Mouse (Mus musculus) fibroblast of lung, adult 2 months (primary cell): ENCODE data around the gene Trp53tg5.

ENCODE experiments used
- DNase-seq: peaks from one replicate; pipeline ENCODE4 v3.0.0-alpha.2; 2011; ENCODE audit warnings: low read depth

Trp53tg5 gene

DNA sequence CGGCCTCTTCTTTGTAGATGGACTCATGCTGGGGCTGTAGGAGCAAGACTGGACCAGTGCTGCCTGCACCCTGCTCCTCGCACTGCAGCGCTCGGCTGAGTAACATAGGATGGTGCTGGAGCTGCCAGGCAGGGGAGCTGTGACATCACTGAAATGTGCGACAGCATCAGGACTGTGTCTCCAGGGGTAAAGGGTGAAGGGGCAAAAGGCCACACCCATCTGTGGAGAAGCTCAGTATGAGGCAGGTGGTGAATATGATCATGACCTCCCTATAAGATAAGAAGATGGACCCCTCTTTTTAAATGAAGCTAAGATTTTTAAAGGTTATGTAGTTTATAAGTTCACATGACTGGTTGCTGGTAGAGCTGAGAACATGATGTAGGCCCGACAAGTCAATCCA is at the start of gene Trp53tg5:
Gene Trp53tg5, minus strand, starts transcription at position 101 of the 400 bp plus-strand sequence.
- DNase-seq = no peak

DNA sequence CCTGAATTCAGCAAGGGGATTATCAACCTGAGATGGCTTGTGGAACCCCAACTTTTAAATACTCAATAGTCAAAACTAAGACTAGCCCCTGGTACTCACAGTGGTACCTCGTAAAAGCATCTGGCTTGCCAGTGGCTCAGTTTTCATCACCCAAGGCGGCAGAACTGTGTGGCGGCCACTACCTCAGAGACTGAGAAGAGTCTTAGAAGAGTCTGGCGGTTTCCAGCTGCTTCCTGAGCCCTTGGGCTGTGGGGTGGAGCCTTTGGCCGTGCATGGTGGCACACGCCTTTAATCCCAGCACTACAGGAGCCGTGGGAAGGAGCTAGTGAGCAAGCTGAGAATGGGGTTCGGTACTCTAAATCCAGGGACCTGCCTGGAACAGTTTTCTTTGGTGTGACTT is 48.8 kb upstream of the Trp53tg5 start:
- no peak for DNase-seq

DNA sequence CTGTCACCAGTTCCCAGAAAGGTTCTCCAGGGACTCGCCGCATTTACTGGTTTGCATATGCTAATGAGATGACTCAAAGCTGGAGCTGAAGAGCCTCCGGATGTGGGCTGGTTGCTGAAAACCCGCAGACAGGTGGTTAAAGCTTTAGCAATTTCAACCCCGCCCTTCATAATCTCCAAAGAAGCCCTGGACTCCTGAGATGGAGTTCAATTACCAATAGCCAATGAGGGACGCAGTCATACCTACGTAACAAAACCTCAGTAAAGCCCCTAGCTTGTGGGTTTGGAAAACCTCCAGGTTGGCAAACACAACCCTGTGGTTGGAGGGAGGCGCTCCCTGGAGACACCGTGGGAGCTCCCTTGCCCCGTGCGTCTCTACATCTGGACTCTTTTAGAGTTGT is 48.3 kb upstream of the Trp53tg5 start:
- DNase-seq = peak; percentile 83

DNA sequence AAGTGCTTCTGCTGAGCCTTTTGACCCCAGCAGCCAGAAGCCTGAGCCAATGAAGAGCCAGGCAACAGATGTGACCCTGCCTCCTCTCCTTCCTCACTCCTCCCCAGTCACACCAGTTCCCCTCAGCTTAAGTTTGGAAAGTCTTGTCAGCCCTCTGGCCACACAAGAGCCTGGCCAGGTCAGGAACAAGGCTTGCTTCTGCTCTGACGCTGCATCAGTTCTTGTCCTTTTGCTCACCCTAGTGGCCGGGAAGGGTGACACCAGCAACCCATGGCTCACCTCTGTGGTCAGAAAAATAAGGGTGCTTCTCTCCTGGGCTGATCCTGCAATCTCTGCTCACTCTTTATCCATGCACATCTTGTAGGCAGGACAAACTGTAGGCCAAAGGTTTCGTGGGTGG is 47.3 kb upstream of the Trp53tg5 start:
- DNase-seq = no peak

DNA sequence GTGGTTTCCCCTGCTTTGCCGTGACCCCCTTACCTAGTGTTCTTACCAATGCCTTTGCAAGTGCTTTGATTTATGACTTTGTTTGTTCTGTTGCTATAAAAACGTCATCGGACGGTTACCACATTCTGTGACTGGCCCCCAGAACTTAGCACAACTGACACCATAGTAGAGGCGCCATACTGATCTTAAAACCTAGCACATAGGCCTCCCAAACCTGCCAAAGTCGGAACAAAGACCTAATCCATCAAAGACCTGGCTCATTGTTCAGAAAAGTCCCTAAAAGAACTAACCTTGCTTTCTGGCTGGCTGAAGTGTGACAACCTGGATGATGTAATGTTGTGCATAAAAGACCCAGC is 45.6 kb upstream of the Trp53tg5 start:
- no peak for DNase-seq

DNA sequence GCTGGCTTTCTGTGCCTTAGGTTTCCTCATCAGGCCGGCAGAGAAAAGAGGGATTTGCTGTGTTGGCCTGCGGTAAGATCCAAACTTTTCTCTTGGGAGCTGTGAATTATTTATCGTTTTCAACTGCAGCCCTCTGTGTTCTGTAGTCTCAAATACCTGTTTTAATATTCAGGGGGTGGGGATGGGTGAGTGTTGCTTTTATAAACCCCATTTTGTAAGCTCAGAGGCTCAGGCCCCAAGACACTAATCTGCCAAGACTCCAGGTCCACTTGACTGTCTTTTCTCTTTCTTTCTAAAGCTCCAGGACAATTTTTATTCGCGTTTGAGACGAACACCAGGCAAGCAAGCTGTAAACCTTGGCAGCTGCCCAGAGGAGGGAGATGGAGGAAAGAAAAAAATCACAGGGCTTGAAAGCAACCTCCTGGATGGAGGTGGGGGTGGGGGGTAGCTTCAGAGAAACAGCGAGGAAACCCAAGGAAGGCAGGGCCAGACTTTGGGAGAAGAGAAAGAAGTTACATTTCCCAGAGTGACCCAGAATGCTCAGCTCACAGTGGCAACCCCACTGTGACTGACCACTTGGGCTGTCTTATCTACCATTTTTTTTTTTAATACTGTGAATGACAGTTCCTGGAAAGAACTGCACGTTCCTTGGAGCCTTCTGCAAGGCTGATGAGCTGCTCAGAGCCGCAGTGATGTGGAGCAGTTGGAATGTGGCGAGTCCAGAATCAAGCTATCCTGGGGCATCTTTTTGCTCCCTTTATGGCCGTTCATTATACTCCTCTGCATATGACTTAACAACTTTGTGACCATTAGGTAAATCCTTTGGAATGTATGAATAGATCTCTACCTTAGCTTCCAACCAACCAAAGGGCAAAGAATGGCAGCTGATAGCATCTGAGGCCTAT is 45.0 kb upstream of the Trp53tg5 start:
- no peak for DNase-seq

DNA sequence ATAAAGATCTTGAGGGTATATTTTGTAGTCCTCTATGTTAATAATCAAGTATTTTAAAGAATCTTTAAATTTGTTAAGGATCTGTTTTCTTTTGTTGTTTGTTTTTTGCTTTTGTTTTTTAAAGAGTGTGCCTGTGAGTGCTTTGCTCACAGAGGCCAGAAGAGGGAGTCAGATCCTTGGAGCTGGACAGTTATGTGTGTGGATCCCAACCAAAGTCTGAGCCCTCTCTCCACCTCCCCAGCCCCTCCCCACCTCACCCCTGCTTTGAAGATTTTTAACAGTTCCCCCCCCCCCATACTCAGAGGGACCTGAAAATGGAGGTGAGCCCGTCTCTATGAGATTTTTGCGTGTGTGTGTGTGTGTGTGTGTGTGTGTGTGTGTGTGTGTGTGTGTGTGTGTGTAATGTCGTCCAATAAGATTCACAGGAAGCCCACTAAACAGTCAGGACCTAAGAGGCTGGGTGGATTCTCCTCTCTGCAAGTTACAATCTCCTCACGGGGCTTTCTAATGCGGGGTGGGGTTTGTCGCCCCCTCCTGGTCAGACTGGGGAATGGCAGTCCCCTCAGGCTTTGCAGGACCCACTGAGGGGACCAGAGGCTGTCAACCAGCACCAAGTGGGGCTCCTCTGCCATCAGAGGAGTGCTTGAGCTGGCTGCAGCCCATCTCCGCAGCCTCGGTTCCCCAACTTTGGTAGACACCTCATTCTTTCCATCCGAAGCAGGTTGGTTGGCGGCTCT is 44.1 kb upstream of the Trp53tg5 start:
- DNase-seq = no peak

DNA sequence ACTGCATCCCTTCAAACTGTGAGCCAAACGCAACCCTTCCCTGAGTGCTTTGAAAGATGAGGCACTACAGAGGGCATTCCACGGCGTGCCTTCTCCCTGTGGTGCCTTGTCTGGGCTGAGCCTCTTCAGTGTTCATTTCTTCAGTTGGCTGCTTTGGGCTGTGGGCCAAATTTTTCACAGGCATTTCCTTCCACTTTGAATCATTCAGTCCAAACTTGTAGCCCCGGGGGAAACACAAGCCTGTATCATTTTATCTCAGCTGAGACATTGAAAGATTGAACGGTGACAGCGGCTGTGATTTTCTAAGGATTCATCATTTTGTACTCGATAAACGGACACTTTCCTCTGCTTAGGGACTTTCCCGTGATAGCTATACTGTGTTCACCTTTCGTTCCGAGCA is 43.1 kb upstream of the Trp53tg5 start:
- DNase-seq = no peak

DNA sequence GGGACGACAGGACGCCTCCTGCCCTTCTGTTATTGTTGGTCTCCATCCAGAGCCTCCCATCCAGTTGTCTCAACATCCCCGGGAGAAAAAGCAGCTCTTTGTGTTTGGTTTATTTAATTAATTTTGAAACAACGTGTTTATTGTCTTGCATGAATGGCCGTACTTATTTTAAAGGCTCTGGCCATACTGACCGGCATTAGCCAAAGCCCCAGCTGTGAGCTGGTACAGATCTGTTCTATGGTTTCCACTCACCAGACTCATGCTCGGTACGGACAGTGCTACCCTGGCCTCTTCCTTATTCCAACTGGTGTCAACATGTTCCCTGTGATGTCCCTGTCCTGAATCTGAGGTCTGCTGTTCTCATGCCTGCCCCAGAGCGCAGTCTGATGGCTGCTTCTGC is 42.4 kb upstream of the Trp53tg5 start:
- DNase-seq = no peak

DNA sequence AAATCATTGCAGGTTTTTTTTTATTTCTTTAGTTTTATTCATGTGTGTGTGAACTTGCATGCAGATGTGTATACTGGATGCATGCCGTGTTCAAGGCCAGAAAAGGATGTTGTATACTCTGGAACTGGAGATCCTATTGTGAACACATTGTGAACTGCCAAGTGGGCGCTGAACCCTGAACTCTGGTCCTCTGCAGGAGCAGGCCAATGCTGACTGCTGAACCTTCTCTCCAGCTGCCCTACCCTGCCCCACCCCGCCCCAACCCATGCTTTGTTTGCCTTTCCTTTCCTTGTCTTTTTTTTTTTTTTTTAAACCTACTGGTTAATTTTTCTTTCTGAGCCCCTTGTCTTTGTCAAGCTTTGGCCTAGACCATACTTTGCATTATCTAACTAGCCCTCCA is 41.4 kb upstream of the Trp53tg5 start:
- DNase-seq = no peak

DNA sequence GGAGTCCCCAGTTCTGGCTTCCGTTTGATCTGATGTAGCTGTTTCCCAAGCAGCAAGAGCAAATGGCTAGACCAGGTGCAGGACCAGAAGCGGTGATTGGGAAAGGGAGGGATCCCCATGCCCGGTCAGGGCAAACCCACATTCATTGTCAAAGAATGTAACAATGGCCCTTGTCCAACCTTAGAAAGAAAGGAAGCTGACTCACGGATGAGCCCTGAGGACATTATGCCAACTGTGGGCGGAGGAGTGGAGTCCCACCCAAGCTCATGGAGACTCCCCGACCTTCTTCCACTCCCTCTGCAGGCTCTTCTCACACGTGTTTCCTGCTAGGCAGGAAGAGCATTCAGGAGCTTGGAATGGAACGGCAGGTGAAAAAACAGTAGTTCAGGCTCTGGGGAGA is 39.9 kb upstream of the Trp53tg5 start:
- DNase-seq = peak; percentile 60

DNA sequence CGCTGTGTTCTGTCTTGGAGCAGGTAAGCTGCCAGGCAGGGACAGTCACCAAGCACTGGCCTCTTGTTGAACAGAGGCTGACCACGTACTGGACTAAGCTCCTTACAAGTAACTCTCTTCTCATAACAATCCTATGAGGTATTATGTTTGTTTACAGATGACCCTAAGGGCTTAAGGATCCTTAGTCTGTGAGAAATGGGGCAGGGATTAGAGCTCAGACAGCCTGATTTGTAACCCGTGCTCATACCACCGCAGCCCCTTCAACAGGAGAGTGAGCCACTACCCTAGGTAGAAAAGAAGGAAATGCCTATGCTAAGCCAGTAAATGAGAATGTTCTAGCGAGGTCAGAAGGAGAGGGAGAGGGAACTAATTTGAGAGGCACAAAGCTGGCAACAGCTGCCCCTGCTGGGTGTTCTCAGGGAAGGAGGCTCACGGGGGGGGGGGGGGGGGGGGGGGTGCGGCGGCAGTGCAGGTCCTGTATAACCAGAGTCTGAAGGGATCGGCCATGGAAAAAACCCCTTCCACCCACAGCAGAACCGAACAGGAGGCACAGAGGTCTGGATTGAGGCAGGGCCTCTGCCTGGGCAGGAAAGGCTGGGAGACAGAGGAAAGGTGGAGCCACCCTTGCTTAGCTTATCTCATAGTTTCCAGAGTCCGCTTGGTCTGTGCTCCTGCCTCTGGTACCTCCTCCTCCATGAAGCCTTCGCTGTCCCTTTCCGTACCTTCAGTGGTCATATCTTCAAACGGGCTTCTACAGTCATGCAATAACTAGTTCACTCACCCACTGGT is 38.8 kb upstream of the Trp53tg5 start:
- no peak for DNase-seq

DNA sequence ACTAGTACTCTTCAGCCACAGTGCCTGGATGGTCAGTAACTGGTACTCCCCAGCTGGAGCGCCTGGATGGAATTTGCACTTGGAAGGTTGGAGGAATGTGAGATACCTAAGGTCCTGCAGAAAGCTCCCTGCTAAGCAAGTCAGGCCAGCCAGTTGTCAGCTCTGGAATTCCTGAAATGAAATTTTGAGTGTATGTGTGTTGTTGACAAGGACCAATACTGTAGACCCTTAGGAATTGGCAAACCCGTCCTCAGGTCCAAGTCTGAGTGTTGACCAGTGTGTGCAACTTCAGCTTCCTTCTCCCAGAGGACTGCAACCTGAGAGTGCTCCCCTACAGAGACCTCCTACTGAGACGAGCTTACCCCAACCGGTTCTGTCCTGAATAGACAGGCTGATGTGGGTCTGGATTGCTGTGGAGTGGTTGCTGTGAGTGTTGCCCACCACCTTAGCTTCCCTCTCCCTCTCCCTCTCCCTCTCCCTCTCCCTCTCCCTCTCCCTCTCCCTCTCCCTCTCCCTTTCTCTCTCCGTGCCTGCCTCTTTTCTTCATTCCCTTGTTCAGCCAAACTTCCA is 37.2 kb upstream of the Trp53tg5 start:
- DNase-seq = no peak

DNA sequence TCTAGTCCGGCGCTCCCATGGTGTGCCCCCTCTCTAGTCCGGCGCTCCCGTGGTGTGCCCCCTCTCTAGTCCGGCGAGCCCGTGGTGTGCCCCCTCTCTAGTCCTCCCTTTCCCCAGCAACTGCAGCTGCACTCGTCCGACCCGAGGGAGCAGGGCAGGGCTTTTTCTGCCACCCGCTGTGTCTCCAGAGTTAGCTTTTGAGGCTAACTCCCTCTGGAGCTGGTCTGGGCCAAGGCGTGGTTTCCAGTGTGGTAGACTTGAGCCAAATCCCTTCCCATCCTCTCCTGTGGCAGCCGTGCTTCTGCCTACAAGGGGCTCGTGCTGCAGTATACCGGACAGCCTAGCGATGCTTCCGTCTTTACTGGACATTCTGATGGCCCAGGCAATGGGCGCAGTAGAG is 34.3 kb upstream of the Trp53tg5 start:
- no peak for DNase-seq

DNA sequence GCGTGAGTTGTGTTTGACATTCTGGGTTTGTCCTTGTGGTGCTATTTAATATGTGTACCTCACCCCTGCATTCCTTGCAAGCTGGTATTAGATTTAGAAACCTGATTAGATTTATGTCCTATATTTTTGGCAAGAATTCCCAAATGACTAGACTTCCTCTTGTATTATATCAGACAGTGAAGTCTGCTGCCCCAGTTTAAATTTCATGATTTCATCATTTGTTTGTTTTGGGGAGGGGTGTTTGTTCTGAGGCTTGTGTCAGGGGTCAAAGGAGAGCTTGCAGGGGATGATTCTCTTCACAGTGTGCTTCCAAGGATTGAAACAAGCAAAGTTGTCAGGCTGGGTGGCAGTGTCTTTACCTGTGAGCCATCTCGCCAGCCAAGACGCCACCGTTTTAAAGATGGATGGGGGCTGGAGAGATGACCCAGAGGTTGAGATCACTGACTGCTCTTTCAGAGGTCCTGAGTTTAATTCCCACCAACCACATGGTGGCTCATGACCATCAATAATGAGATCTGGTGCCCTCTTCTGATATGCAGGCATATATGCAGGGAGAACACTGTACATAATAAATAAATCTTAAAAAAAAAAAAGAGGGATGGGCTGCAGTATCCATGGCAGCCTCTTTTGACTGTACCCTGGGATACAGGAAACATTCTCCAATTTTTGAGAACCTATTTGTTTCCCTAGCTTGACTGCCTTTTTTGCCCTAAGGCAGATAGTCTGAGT is 32.3 kb upstream of the Trp53tg5 start:
- no peak for DNase-seq

DNA sequence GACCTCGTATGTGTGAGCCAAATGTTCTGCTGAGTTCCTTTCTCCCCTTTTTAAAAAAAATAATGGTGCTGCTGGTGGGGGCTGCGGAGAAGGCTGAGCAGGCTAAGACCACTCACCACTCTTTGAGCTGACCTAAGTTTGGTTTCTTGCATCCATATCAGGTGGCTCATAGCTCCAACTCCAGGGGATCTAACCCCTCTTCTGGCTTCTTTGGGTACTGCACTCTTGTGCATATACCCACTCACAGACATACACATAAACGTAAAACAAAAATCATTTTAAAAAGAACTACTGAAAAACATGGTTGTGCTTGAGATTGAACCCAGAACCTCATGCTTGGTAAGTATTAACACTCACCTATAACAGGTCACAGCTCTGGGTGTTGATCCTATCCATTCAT is 31.4 kb upstream of the Trp53tg5 start:
- DNase-seq = no peak

DNA sequence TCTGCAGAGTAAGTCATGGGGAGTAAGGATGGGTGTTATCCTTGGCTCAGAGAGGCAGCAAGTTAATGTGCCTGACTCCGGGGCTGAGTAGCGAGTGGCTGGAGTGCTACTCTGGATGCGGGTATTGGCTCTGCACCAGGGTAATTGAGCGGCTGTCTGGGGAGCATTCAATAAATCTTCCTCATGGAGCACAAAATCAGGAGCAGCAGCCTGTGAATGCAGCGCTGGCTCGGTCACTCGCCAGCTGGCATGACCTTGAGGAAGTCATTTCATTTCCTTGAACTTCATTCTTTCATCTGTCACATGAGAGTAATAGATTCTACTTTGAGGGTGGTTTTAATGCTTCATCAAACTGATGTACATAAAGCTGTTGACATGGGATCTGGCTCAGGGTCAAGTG is 27.0 kb upstream of the Trp53tg5 start:
- no peak for DNase-seq

DNA sequence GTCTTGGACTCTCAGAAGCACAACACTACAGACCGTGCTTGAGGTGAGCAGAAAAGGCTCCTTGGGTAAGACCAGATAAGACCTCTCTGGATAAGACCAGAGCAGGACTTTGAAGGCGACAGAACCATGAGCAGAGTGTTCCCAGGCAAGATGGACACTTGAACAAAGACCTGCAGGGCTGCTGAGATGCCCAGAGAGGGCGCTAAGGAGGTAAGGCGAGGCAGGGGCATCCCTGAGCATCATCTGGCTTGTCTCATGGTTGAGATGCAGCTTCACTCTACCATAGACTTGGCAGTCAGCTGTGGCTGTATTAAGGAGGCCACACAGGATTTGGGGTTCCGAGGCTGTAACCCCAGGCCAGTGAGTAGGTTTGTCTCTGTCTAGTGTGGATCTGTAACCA is 25.8 kb upstream of the Trp53tg5 start:
- no peak for DNase-seq

DNA sequence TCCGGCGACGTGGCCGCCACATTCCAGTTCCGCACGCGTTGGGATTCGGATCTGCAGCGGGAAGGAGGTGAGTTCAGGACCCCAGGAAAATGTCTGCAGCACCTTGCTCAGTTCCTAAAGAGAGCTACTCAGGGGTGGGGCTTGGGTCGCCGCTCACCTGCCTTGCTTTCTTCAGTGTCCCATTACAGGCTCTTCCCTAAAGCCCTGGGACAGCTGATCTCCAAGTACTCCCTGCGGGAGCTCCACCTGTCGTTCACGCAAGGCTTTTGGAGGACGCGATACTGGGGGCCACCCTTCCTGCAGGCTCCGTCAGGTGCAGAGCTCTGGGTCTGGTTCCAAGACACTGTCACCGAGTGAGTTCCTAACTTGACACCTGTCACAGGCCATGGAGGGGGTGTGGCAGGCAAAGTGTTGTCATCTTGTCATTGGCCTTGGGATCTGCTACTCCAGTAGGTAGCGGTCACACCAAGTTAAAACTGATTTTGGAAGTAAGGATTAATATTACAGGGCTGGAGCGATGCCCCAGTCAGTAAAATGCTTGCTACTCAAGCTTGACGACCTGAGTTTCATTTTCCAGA is 24.3 kb upstream of the Trp53tg5 start:
- no peak for DNase-seq

DNA sequence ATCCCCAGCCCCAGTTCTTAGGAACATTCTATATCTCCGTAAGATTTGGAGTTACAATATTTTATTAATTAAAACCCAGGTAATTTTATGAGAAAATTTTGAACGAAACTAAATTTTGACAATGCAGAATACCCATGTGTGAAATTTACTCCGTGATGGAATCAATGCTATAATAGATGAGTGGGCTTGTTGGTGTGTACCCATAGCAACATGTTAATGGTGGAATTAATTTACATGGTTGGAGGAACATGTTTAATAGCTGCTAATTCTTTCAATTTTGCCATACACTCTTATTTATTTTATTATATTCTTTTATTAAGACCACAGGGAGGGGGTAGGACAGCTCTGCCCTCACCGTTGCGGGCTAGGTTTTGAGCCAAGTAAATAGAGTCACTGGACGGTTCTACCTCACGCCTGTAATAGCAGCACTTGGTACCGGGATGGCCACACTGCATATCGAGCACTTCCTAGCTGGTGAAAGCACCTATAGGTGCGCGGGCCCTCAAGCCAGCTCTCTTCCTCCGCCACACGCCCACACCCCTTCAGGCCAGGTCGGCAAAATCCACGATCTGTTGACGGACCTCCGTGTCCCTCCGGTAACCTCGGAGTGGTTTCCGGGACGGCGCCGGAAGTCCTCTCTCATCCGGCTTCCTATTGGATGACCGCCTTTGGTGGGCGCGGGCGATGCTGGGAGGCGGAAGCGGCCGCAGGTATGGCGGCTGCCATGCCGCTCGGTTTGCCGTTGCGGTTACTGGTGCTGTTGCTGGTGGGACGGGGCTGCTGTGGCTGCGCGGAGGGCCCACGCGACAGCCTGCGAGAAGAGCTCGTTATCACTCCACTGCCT is 23.5 kb upstream of the Trp53tg5 start, which contains the start of gene Pigt:
Gene Pigt, plus strand, starts transcription at position 674 of the 844 bp plus-strand sequence.
- no peak for DNase-seq
